Mouse (Mus musculus) small intestine, adult 2 months (tissue): ENCODE data around the gene Col1a1.

Experiments
- CTCF ChIP-seq: fragments of 200-500 bp; IDR thresholded peaks from 2 replicates; pipeline ENCODE4 v1.5.1; 2012; ENCODE audit warnings: low read depth, mild to moderate bottlenecking, control low read depth, inconsistent platforms, low read length, moderate library complexity, mixed read lengths; ENCODE audit not compliant: insufficient replicate concordance, insufficient read length; ENCODE audit errors: extremely low read depth
- POLR2A ChIP-seq: fragments of 200-500 bp; IDR thresholded peaks from 2 replicates; pipeline ENCODE4 v1.6.1; 2012; ENCODE audit warnings: low read depth, mild to moderate bottlenecking, control low read depth, inconsistent platforms, low read length, moderate library complexity

- TF ChIP-seq CTCF = no peak
- TF ChIP-seq POLR2A = no peak; the same call in 1 of the 2 replicates
These were observed 22.2 kb downstream of the Col1a1 start for GRCm38 (mm10) chr11:94958065-94958858.
